Mouse (Mus musculus): ENCODE results near the gene Klc2.
"Not testable (repeated sequence)": the region's sequence is repeated elsewhere in the genome, so short reads cannot be mapped to it uniquely, and the experiment has no call there.

The Klc2 gene

DNA sequence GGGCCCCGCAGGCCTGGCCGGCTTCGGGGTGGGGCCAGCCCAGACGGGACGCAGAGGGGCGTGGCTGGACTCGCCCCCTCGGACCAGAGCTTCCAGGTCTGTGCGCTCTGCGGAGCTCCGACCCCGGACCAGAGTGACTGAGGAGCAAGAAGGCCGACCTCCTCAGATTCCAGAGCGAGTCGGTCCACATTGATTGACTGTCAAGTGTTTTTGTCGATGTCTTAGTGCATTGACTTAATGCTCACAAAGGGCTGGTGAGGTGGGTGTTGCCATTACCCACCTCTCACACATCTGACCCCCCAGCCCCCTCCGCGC lies at the start of gene Klc2:
TSS of gene Klc2 (minus strand) at position 177 of the 315 bp plus-strand sequence.
- DNase-seq (ENCODE audit: low spot score in 2 of 2), result no peak

DNA sequence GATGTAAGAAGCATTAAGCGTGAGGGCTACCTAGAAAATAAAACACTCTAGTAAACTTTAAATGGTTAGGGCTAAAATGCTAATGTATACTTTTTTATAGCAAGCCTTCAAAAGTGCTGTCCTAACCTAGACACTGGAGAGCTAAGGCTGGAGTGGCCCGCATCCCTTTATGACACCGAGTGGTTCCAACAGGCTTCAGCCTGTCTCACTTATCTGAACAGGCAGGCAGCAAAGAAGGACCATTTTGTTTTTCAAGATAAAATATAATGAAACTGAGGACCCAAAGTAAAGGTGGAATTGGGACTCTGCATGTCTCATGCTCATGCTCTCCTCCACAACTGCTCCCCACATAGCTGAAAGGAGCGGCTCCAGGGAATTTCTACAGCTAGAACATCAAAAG lies 49.1 kb upstream of the Klc2 start:
- DNase-seq (ENCODE audit: low spot score in 2 of 2), result no peak

- DNase-seq (ENCODE audit: low spot score in 2 of 2), result no peak
These were observed 46.0 kb upstream of the Klc2 start for GRCm38 (mm10) chr19:5164380-5164779.

DNA sequence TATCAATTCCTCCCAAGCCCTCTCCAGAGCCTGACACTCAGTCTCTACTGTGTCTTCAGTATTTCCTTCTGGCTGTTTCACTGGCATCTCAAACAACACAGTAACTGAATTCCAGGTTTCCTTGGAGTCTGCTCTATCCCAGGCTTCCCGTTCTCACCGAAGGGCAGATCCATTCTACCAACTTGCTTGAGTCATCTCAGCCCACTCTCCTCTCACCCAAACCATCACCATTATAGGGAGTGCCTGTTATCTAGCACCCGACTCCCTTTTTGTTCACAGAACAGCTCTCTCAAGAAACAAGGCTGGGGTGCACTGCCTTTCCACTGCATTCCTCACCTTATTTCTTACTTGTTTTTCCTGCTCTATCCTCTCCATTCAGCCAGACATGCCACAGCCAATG lies 43.6 kb upstream of the Klc2 start:
- no peak for DNase-seq (ENCODE audit: low spot score in 2 of 2)

DNA sequence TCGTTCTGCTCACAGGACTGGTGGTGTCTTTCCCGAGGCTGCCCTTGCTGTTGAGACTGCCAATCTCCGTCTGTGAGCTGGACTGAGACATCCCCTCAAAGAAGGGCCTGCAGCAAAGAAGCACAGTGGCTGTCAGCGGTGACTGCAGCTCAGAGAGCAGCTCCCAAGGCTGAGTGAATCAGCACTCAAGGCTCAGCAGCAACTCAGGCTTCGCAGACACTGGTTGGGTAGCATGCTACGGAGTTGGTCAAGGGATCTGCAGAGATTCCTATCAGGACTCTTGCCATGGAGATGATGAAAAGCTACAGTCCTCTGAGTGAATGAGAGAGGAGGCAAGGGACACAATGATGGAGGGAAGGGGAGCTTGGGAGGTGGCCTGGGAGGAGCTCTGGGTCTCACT lies 33.9 kb upstream of the Klc2 start:
- no peak for DNase-seq (ENCODE audit: low spot score in 2 of 2)

DNA sequence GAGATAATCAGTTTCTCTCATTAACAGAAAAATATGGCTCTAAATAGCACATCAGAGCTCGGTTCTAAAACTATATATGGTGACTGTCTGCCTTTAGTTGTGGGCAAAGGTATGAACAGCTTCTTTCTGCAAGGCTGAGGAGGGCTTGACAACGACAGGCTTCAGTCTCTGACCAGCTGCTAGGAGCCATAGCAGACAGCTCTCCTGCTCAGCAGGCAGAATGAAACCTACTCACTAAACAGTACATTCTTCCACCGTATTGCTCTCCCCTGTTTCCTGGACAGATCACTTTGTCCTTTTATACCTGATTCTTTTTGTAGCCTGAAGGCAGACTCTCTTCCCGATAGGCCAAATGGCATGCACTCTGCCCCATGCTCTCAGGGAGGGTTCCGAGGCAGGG lies 33.4 kb upstream of the Klc2 start:
- no peak for DNase-seq (ENCODE audit: low spot score in 2 of 2)

DNA sequence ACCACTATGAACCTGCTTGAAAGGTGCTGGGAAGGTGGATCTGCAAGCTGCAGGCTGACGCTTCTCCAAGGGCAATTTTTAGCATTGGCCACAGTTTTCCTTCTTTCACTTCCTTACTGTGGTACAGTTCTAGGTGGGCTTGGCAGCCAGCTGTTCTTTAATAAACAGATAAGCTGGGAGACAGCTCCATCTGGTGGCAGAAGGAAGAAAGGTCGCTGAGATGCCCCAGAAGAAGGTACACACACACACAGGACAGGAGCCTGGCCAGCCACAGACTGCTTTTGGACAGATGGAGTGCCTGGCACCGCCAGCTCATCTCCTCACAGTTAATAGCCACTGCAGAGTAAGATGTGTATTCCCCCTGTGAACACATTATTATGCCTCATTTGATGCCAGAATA lies 33.0 kb upstream of the Klc2 start:
- DNase-seq (ENCODE audit: low spot score in 2 of 2), result peak; percentile 13 to 28

GRCm38 (mm10) chr19:5150358-5150757 lies 32.0 kb upstream of the Klc2 start:
- DNase-seq (ENCODE audit: low spot score in 2 of 2), result no peak

GRCm38 (mm10) chr19:5149041-5149440 lies 30.7 kb upstream of the Klc2 start:
- not testable (repeated sequence) for DNase-seq (ENCODE audit: low spot score in 2 of 2)

GRCm38 (mm10) chr19:5139640-5140039 lies 21.3 kb upstream of the Klc2 start:
- peak; percentile 45 to 57 for DNase-seq (ENCODE audit: low spot score in 2 of 2)

- DNase-seq (ENCODE audit: low spot score in 2 of 2), result no peak
These were observed 12.9 kb upstream of the Klc2 start for GRCm38 (mm10) chr19:5131237-5131636.

- no peak for DNase-seq (ENCODE audit: low spot score in 2 of 2)
These were observed 11.4 kb upstream of the Klc2 start for GRCm38 (mm10) chr19:5129770-5130169.

GRCm38 (mm10) chr19:5124055-5124614 lies 5.8 kb upstream of the Klc2 start:
- DNase-seq (ENCODE audit: low spot score in 2 of 2), result no peak

DNA sequence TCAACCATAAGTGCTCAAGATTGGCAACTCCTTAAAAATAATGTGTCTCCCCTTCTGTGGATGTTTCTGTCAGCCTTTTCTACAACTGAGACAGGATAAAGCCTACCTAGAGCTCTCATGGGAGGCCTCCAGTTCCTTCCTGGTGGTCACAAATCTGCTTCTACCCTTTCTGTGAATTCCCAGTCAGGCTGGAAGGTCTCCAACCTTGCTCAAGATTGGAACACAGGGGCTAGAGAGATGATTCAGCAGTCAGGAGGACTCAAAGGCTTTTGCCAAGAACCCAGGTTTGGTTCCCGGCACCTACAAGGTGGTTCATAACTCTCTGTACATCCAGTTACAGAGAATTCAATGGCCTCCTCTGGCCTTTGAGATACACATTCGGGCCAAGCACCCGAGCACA lies 4.9 kb upstream of the Klc2 start:
- no peak for DNase-seq (ENCODE audit: low spot score in 2 of 2)

GRCm38 (mm10) chr19:5122492-5122891 lies 4.1 kb upstream of the Klc2 start:
- DNase-seq (ENCODE audit: low spot score in 2 of 2), result no peak

GRCm38 (mm10) chr19:5117494-5118383 lies 621 bp downstream of the Klc2 start:
- peak; percentile 84 to 89 for DNase-seq (ENCODE audit: low spot score in 2 of 2)

- no peak for DNase-seq (ENCODE audit: low spot score in 2 of 2)
These were observed 4.6 kb downstream of the Klc2 start for GRCm38 (mm10) chr19:5113783-5114182.

- DNase-seq (ENCODE audit: low spot score in 2 of 2), result no peak
These were observed 8.5 kb downstream of the Klc2 start for GRCm38 (mm10) chr19:5109659-5110453.

GRCm38 (mm10) chr19:5108702-5109101 lies 9.7 kb downstream of the Klc2 start:
- DNase-seq (ENCODE audit: low spot score in 2 of 2), result no peak

DNA sequence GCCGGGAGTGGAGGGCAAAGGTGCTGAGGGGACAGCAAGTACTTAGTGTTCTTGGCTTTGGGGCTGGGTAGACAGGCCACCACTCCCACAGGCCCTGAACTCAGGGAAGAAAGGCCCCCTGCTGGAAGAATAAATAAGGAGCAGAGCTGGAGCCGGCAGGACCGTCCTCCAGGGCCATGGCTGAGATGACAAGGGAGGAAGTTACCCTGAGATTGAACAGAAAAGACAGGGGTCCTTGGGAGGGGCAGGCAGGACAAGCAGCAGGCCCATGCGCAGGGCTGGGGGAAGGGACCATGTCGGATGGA lies 10.1 kb downstream of the Klc2 start:
- DNase-seq (ENCODE audit: low spot score in 2 of 2), result peak in 1 of 2 experiments; percentile 40

DNA sequence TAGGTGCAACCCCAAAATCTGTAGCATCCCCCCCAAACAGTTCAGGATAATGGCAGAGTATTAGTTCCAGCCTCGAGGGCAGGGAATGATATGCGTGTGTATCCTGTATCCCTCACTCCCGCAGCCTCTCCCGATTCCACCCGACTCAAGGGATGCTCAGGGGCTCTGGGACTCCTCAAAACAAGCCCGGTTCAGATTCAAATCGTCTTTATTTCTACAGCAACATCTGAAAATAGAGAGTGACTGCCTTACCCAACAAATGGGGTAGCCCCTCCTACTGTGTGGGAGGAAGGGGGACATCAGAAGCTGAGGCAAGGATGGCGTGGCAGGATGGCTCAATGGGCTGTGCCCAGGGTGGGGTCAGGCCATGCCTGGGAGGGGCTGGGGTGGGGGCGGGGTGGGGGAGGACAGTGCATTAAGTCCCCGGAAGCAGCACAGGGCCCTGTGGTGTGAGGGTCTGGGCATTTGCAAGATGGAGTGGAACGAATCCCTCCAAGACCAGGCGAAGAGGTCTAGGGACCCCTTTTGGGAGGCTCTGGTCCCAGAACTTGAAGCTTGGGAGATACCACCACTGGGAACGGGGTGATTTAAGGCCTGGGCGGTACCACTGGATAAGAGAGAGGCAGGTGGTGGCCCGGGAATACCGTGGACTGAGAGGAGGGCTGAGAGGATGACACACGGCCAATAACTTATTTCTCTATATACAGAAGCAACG lies 10.6 kb downstream of the Klc2 start:
- DNase-seq (ENCODE audit: low spot score in 2 of 2), result no peak

DNA sequence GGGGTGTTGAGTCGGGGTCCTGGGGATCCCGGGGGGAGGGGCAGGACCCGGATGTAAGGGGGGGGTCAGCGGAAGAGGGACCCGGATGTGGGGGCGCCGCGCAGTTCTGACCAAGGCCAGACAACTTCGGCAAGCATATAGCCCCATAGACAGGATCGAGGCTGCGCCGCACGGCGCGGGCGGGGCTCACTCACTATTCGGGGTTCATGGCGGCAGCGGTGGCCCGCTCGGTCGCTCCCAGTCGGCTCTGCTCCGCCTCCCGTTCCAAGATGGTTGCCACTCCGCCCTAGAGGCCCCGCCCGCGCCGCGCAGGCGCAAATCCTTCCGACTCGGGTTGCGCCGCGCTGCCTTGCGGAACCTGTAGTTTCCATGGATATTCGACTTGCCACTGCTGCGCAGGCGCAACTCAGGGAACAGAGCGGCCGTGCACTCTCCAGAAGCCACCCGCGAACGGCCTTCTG lies 11.6 kb downstream of the Klc2 start, which contains the start of gene Rab1b:
TSS of gene Rab1b (minus strand) at position 342 of the 461 bp plus-strand sequence.
- DNase-seq (ENCODE audit: low spot score in 2 of 2), result peak; percentile 95 to 98
